Mouse (Mus musculus): Measurements from ENCODE around the gene Lpar3.

The Lpar3 gene

GRCm38 (mm10) chr3:146278195-146279140 lies 57.7 kb downstream of the Lpar3 start:
- in situ Hi-C loops (cut with MboI; ENCODE audit: low pct_unique_long_range_greater_than_20kb in 1 of 2, low sequenced_read_pairs in 2 of 2, unreplicated experiment in 1 of 2): no loop called here

GRCm38 (mm10) chr3:146283732-146284361 lies 63.1 kb downstream of the Lpar3 start:
- in situ Hi-C loops (cut with MboI; ENCODE audit: low pct_unique_long_range_greater_than_20kb in 1 of 2, low sequenced_read_pairs in 2 of 2, unreplicated experiment in 1 of 2): no loop called here

GRCm38 (mm10) chr3:146286118-146286517 lies 65.4 kb downstream of the Lpar3 start:
- in situ Hi-C loops (cut with MboI; ENCODE audit: low pct_unique_long_range_greater_than_20kb in 1 of 2, low sequenced_read_pairs in 2 of 2, unreplicated experiment in 1 of 2): no loop called here

- in situ Hi-C loops (cut with MboI; ENCODE audit: low pct_unique_long_range_greater_than_20kb in 1 of 2, low sequenced_read_pairs in 2 of 2, unreplicated experiment in 1 of 2): no loop called here
Observed at GRCm38 (mm10) chr3:146291928-146292327, 71.2 kb downstream of the Lpar3 start.

GRCm38 (mm10) chr3:146292515-146292914 lies 71.8 kb downstream of the Lpar3 start:
- in situ Hi-C loops (cut with MboI; ENCODE audit: low pct_unique_long_range_greater_than_20kb in 1 of 2, low sequenced_read_pairs in 2 of 2, unreplicated experiment in 1 of 2): no loop called here

- in situ Hi-C loops (cut with MboI; ENCODE audit: low pct_unique_long_range_greater_than_20kb in 1 of 2, low sequenced_read_pairs in 2 of 2, unreplicated experiment in 1 of 2): no loop called here
Observed at GRCm38 (mm10) chr3:146302451-146302850, 81.7 kb downstream of the Lpar3 start.

GRCm38 (mm10) chr3:146303194-146303593 lies 82.4 kb downstream of the Lpar3 start:
- in situ Hi-C loops (cut with MboI; ENCODE audit: low pct_unique_long_range_greater_than_20kb in 1 of 2, low sequenced_read_pairs in 2 of 2, unreplicated experiment in 1 of 2): no loop called here

GRCm38 (mm10) chr3:146304556-146305405 lies 84.0 kb downstream of the Lpar3 start:
- in situ Hi-C loops (cut with MboI; ENCODE audit: low pct_unique_long_range_greater_than_20kb in 1 of 2, low sequenced_read_pairs in 2 of 2, unreplicated experiment in 1 of 2): no loop called here

GRCm38 (mm10) chr3:146307341-146307740 lies 86.6 kb downstream of the Lpar3 start:
- in situ Hi-C loops (cut with MboI; ENCODE audit: low pct_unique_long_range_greater_than_20kb in 1 of 2, low sequenced_read_pairs in 2 of 2, unreplicated experiment in 1 of 2): no loop called here

- in situ Hi-C loops (cut with MboI; ENCODE audit: low pct_unique_long_range_greater_than_20kb in 1 of 2, low sequenced_read_pairs in 2 of 2, unreplicated experiment in 1 of 2): no loop called here
Observed at GRCm38 (mm10) chr3:146307886-146308285, 87.1 kb downstream of the Lpar3 start.

- in situ Hi-C loops (cut with MboI; ENCODE audit: low pct_unique_long_range_greater_than_20kb in 1 of 2, low sequenced_read_pairs in 2 of 2, unreplicated experiment in 1 of 2): no loop called here
Observed at GRCm38 (mm10) chr3:146309586-146309985, 88.8 kb downstream of the Lpar3 start.

GRCm38 (mm10) chr3:146311121-146311538 lies 90.4 kb downstream of the Lpar3 start:
- in situ Hi-C loops (cut with MboI; ENCODE audit: low pct_unique_long_range_greater_than_20kb in 1 of 2, low sequenced_read_pairs in 2 of 2, unreplicated experiment in 1 of 2): no loop called here

GRCm38 (mm10) chr3:146315414-146315813 lies 94.7 kb downstream of the Lpar3 start:
- in situ Hi-C loops (cut with MboI; ENCODE audit: low pct_unique_long_range_greater_than_20kb in 1 of 2, low sequenced_read_pairs in 2 of 2, unreplicated experiment in 1 of 2): no loop called here

GRCm38 (mm10) chr3:146316293-146316692 lies 95.5 kb downstream of the Lpar3 start:
- in situ Hi-C loops (cut with MboI; ENCODE audit: low pct_unique_long_range_greater_than_20kb in 1 of 2, low sequenced_read_pairs in 2 of 2, unreplicated experiment in 1 of 2): no loop called here

- in situ Hi-C loops (cut with MboI; ENCODE audit: low pct_unique_long_range_greater_than_20kb in 1 of 2, low sequenced_read_pairs in 2 of 2, unreplicated experiment in 1 of 2): no loop called here
Observed at GRCm38 (mm10) chr3:146317366-146317765, 96.6 kb downstream of the Lpar3 start.

- in situ Hi-C loops (cut with MboI; ENCODE audit: low pct_unique_long_range_greater_than_20kb in 1 of 2, low sequenced_read_pairs in 2 of 2, unreplicated experiment in 1 of 2): no loop called here
Observed at GRCm38 (mm10) chr3:146317911-146318310, 97.1 kb downstream of the Lpar3 start.

- in situ Hi-C loops (cut with MboI; ENCODE audit: low pct_unique_long_range_greater_than_20kb in 1 of 2, low sequenced_read_pairs in 2 of 2, unreplicated experiment in 1 of 2): no loop called here
Observed at GRCm38 (mm10) chr3:146318520-146318938, 97.8 kb downstream of the Lpar3 start.

GRCm38 (mm10) chr3:146318987-146319386 lies 98.2 kb downstream of the Lpar3 start:
- in situ Hi-C loops (cut with MboI; ENCODE audit: low pct_unique_long_range_greater_than_20kb in 1 of 2, low sequenced_read_pairs in 2 of 2, unreplicated experiment in 1 of 2): no loop called here

GRCm38 (mm10) chr3:146319503-146319902 lies 98.7 kb downstream of the Lpar3 start:
- in situ Hi-C loops (cut with MboI; ENCODE audit: low pct_unique_long_range_greater_than_20kb in 1 of 2, low sequenced_read_pairs in 2 of 2, unreplicated experiment in 1 of 2): no loop called here

Data from mouse embryonic stem cell (cell line).